Mouse (Mus musculus) stomach, embryonic 16.5 days (tissue): ENCODE results near the gene Pnpla2. TPM values are rescaled to one million over a fixed set of nuclear protein-coding genes. Genes with fewer than 3 reads are reported as not detected.

Experiments
- ATAC-seq: fragments of 200-750 bp; cut with Nextera tagmentation; 2 replicates; pipeline ENCODE4 v1.8.0; 2017; ENCODE audit warnings: moderate number of reproducible peaks, moderate TSS enrichment; ENCODE audit not compliant: insufficient read depth, low FRiP score
- H3K27ac ChIP-seq: fragments of 300-500 bp; sonication (generic); 2 replicates; pipeline ENCODE4 v1.5.1; 2014; ENCODE audit warnings: low read length
- H3K27me3 ChIP-seq: fragments of 300-500 bp; sonication (generic); 2 replicates; pipeline ENCODE4 v1.6.1; 2014; ENCODE audit warnings: low read length, control low read depth, mixed read lengths; ENCODE audit not compliant: control insufficient read depth, insufficient read depth
- H3K36me3 ChIP-seq: fragments of 300-500 bp; sonication (generic); 2 replicates; pipeline ENCODE4 v1.6.1; 2014; ENCODE audit warnings: low read length; ENCODE audit not compliant: control insufficient read depth, insufficient read depth
- H3K4me1 ChIP-seq: fragments of 300-500 bp; sonication (generic); 2 replicates; pipeline ENCODE4 v1.6.1; 2014; ENCODE audit warnings: low read length, control low read depth, mixed read lengths; ENCODE audit not compliant: control insufficient read depth, insufficient read depth
- H3K4me2 ChIP-seq: fragments of 300-500 bp; sonication (generic); 2 replicates; pipeline ENCODE4 v1.6.1; 2014; ENCODE audit warnings: low read depth, low read length, mixed read lengths
- H3K4me3 ChIP-seq: fragments of 300-500 bp; sonication (generic); replicated peaks from 2 replicates; pipeline ENCODE4 v1.5.1; 2014; ENCODE audit warnings: mild to moderate bottlenecking, low read length
- H3K9ac ChIP-seq: fragments of 300-500 bp; sonication (generic); 2 replicates; pipeline ENCODE4 v1.6.1; 2014; ENCODE audit warnings: low read length
- H3K9me3 ChIP-seq: fragments of 300-500 bp; sonication (generic); replicated peaks from 2 replicates; pipeline ENCODE4 v1.6.1; 2016; ENCODE audit warnings: low read length, control low read depth; ENCODE audit not compliant: control insufficient read depth
- WGBS: fragments of 180-500 bp; shearing (Covaris S2); extraction: QIAGEN DNeasy Blood & Tissue Kit; methylation state at CpG from one replicate; pipeline ENCODE4 v1.1.7; 2014; 5-methylcytosine and 5-hydroxymethylcytosine counted together
- polyA plus RNA-seq: library from polyadenylated mRNA; unstranded; fragments of >200 nt; fragmentation: Nextera tagmentation; extraction: Ambion mirVana; gene quantifications from 2 replicates; pipeline ENCODE4 v1.2.1, GENCODE M21; 2015

Gene Pnpla2
- polyA plus RNA-seq, 1 experiment from 2014 or later = 34.0 TPM

DNA sequence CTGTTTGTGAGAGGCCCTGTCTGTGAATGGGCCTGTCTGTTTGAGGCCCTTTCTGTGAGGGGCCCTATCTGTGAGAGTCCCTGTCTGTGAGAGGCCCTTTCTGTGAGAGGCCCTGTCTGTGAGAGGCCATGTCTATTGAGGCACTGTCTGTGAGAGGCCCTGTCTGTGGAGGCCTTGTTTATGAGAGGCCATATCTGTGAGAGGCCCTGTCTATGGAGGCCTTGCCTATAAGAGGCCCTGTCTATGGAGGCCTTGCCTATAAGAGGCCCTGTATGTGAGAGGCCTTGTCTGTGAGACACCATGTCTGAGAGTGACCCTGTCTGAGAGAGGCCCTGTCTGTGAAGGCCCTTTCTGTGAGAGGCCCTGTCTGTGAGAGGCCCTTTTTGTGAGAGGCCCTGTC is 53.2 kb downstream of the Pnpla2 start:
- Histone ChIP-seq H3K9me3 (no peaks in the 10 kb centered on the region), H3K27ac (no peak overlapping the region), H3K36me3 (no peaks in the 10 kb centered on the region), H3K4me3 (no peak overlapping the region), H3K4me2 (no peak overlapping the region), H3K4me1 (no peaks in the 10 kb centered on the region), H3K27me3 (no peaks in the 10 kb centered on the region), H3K9ac (peak overlapping the region; percentile 27; the same call in 1 of the 2 replicates)
- no peak for ATAC-seq

DNA sequence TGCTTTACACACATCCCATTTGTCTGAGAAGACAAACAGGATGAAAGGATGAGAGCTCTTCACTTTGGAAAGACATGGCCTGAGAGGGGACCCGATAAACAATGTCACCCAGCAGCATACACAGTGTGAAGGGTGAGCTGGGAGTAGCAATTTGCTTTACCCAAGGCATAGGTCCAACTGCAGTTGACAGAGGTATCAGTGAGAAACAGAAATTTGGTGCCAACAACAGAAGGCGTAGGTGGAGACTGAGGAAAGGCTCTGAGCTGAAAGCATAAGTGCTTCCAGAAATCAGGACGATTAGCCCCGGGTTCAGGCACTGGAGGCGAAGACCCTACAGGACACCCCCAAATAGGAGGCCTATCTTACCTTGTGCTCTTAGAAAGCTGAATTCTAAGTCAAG is 55.2 kb downstream of the Pnpla2 start:
- no peak overlapping the region for H3K27ac ChIP-seq
- H3K4me2 ChIP-seq = no peak overlapping the region
- no peaks in the 10 kb centered on the region for H3K36me3 ChIP-seq
- H3K4me3 ChIP-seq = no peak overlapping the region
- no peak for ATAC-seq
- WGBS = 88% methylated on average over 5 of the region's 5 CpGs
- no peak overlapping the region for H3K9ac ChIP-seq
- no peaks in the 10 kb centered on the region for H3K9me3 ChIP-seq
- no peaks in the 10 kb centered on the region for H3K27me3 ChIP-seq
- no peaks in the 10 kb centered on the region for H3K4me1 ChIP-seq

Other genes with a start within 250 kb of the Pnpla2 start
- 4.8 and 6.3 TPM in 2 replicates for gene Lmntd2, start 241.1 kb upstream of the Pnpla2 start, polyA plus RNA-seq
- 82.3 and 104 TPM in 2 replicates for gene Rassf7, start 239.3 kb upstream of the Pnpla2 start, polyA plus RNA-seq
- gene Phrf1, start 226.4 kb upstream of the Pnpla2 start, polyA plus RNA-seq = 57.6 and 67.7 TPM in 2 replicates
- 3.5 and 3.6 TPM in 2 replicates for gene Irf7, start 188.7 kb upstream of the Pnpla2 start, polyA plus RNA-seq
- gene Cdhr5, start 178.4 kb upstream of the Pnpla2 start, polyA plus RNA-seq = 16.0 and 17.0 TPM in 2 replicates
- gene Sct, start 176.1 kb upstream of the Pnpla2 start, polyA plus RNA-seq = 23.2 and 24.8 TPM in 2 replicates
- gene Drd4, start 163.2 kb upstream of the Pnpla2 start, polyA plus RNA-seq = 0.18 TPM in 1 of 2 replicates, not detected in the other
- 61.3 and 64.3 TPM in 2 replicates for gene Deaf1, start 127.5 kb upstream of the Pnpla2 start, polyA plus RNA-seq
- 35.9 and 36.5 TPM in 2 replicates for gene Tmem80, start 127.5 kb upstream of the Pnpla2 start, polyA plus RNA-seq
- 79.4 and 108 TPM in 2 replicates for gene Eps8l2, start 116.3 kb upstream of the Pnpla2 start, polyA plus RNA-seq
- 399 and 400 TPM in 2 replicates for gene Taldo1, start 63.0 kb upstream of the Pnpla2 start, polyA plus RNA-seq
- gene Gatd1, start 41.1 kb upstream of the Pnpla2 start, polyA plus RNA-seq = 45.8 and 48.1 TPM in 2 replicates
- 2.6 and 3.8 TPM in 2 replicates for gene Cend1, start 25.7 kb upstream of the Pnpla2 start, polyA plus RNA-seq
- 29.4 and 32.3 TPM in 2 replicates for gene Slc25a22, start 17.3 kb upstream of the Pnpla2 start, polyA plus RNA-seq
- 7.6 and 8.2 TPM in 2 replicates for gene Pidd1, start 11.2 kb upstream of the Pnpla2 start, polyA plus RNA-seq
- gene Rplp2, start 7.8 kb upstream of the Pnpla2 start, polyA plus RNA-seq = 1,060 and 1,250 TPM in 2 replicates
- gene Cracr2b, start 5.9 kb downstream of the Pnpla2 start, polyA plus RNA-seq = 21.4 and 25.3 TPM in 2 replicates
- gene Cd151, start 12.2 kb downstream of the Pnpla2 start, polyA plus RNA-seq = 39.1 and 40.3 TPM in 2 replicates
- 62.4 and 63.1 TPM in 2 replicates for gene Polr2l, start 19.9 kb downstream of the Pnpla2 start, polyA plus RNA-seq
- gene Tspan4, start 20.0 kb downstream of the Pnpla2 start, polyA plus RNA-seq = 67.4 and 69.6 TPM in 2 replicates
- 54.0 and 60.5 TPM in 2 replicates for gene Chid1, start 84.7 kb downstream of the Pnpla2 start, polyA plus RNA-seq
- 86.0 and 91.0 TPM in 2 replicates for gene Ap2a2, start 107.0 kb downstream of the Pnpla2 start, polyA plus RNA-seq
- 3.8 and 6.3 TPM in 2 replicates for gene Muc6, start 200.1 kb downstream of the Pnpla2 start, polyA plus RNA-seq
- gene Muc2, start 235.1 kb downstream of the Pnpla2 start, polyA plus RNA-seq = 2.5 and 3.2 TPM in 2 replicates